Mouse (Mus musculus) lung, embryonic 15.5 days (tissue): Measurements from ENCODE around the gene Tmem214. TPM values are rescaled to one million over a fixed set of nuclear protein-coding genes. Genes with fewer than 3 reads are reported as not detected.

Experiments
- ATAC-seq: fragments of 200-750 bp; cut with Nextera tagmentation; 2 replicates; pipeline ENCODE4 v1.8.0; 2017; ENCODE audit warnings: moderate number of reproducible peaks, borderline replicate concordance; ENCODE audit not compliant: low FRiP score, low TSS enrichment; ENCODE audit errors: extremely low read depth
- H3K27ac ChIP-seq: fragments of 300-500 bp; sonication (generic); 2 replicates; pipeline ENCODE4 v1.5.1; 2015; ENCODE audit warnings: moderate library complexity, mild to moderate bottlenecking, inconsistent platforms
- H3K27me3 ChIP-seq: fragments of 300-500 bp; sonication (generic); 2 replicates; pipeline ENCODE4 v1.6.1; 2015; ENCODE audit warnings: inconsistent platforms
- H3K36me3 ChIP-seq: fragments of 300-500 bp; sonication (generic); 2 replicates; pipeline ENCODE4 v1.6.1; 2015; ENCODE audit warnings: inconsistent platforms
- H3K4me1 ChIP-seq: fragments of 300-500 bp; sonication (generic); 2 replicates; pipeline ENCODE4 v1.6.1; 2015; ENCODE audit warnings: inconsistent platforms
- H3K4me2 ChIP-seq: fragments of 300-500 bp; sonication (generic); 2 replicates; pipeline ENCODE4 v1.6.1; 2015; ENCODE audit warnings: inconsistent platforms, mild to moderate bottlenecking, moderate library complexity
- H3K4me3 ChIP-seq: fragments of 300-500 bp; sonication (generic); 2 replicates; pipeline ENCODE4 v1.5.1; 2015; ENCODE audit warnings: mild to moderate bottlenecking, inconsistent platforms
- H3K9ac ChIP-seq: fragments of 300-500 bp; sonication (generic); 2 replicates; pipeline ENCODE4 v1.6.1; 2015; ENCODE audit warnings: inconsistent platforms
- H3K9me3 ChIP-seq: fragments of 300-500 bp; sonication (generic); 2 replicates; pipeline ENCODE4 v1.6.1; 2016; ENCODE audit warnings: inconsistent platforms
- WGBS: fragments of 180-500 bp; shearing (Covaris S2); methylation state at CpG from one replicate; pipeline ENCODE4 v1.1.7; 2015; 5-methylcytosine and 5-hydroxymethylcytosine counted together
- polyA plus RNA-seq: library from polyadenylated mRNA; unstranded; fragments of >200 nt; fragmentation: Nextera tagmentation; extraction: Ambion mirVana; gene quantifications from 2 replicates; pipeline ENCODE4 v1.2.1, GENCODE M21; 2015

Tmem214 gene
- polyA plus RNA-seq, 1 experiment from 2014 or later = 79.8 TPM

DNA sequence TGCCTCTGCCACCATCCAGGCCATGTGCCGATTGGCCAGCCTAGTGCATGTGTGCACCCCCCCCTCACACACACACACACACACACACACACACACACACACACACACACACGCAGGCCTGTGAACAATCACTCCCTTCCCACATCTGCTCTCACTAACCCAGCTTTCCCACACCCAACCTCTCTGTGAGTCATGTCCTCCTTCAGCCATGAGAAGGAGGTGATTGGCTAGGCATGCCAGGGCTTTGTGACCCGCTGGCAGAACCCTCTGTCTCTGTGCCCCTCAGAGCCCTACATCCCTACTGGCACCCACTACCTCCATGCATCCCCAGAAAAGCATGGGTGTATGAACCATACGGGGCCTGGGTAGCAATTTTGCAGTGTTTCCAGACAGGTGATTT is 14.3 kb upstream of the Tmem214 start:
- no peaks in the 10 kb centered on the region for H3K36me3 ChIP-seq
- no peak overlapping the region for H3K27ac ChIP-seq
- no peak for ATAC-seq
- 82% methylated on average over 4 of the region's 4 CpGs for WGBS
- H3K4me2 ChIP-seq = no peak overlapping the region
- peaks cover 24% of the 10 kb centered on the region for H3K4me1 ChIP-seq
- H3K27me3 ChIP-seq = no peaks in the 10 kb centered on the region
- H3K9me3 ChIP-seq = no peaks in the 10 kb centered on the region
- no peak overlapping the region for H3K9ac ChIP-seq
- H3K4me3 ChIP-seq = no peak overlapping the region

DNA sequence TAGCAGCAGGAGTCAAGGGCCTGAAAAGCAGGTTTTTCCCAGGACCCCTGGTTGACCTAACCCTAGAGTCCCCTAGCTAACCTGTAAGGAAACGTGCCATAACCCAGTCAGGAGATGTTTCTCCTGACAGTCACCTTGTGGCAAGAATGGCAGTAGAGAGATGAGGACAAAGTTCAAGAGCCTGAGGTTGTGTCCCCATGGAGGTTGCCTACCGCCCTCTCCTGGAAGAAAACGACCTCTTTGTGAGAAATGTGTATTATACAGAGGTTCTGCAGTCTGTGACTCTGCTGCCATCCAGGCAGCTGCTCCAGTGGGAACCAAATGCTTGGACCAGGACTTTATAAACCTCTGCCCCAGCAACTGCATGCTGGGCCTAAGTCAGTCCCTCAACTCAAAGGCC is 12.1 kb upstream of the Tmem214 start:
- 55% methylated on average over 3 of the region's 3 CpGs for WGBS

DNA sequence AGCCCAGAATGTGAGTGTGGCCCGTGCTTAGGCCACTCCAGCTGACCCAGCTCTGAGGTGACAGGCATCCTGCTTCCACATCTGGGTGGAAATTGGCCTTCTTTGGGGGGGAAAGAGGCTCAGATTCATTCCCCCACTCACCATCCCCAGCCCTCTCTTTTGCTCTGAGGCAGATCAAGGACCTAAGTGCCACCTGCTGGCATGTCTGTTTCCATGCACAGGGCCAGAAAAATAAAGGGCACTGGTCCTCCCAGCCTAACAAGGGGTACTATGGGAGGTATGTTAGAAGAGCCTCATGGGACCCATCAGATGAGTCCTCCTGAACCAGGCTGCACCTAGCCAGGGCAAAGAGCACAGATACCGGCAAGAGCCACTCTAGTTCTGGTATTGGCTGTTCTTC is 11.7 kb upstream of the Tmem214 start:
- no peak overlapping the region for H3K4me3 ChIP-seq

More for the DNA sequence above, 12.1 kb upstream of the Tmem214 start:
- no peaks in the 10 kb centered on the region for H3K36me3 ChIP-seq
- H3K27ac ChIP-seq = no peak overlapping the region
- no peaks in the 10 kb centered on the region for H3K27me3 ChIP-seq
- no peak overlapping the region for H3K9ac ChIP-seq
- no peaks in the 10 kb centered on the region for H3K9me3 ChIP-seq
- no peak overlapping the region for H3K4me3 ChIP-seq
- no peak for ATAC-seq
- peaks cover 10% of the 10 kb centered on the region for H3K4me1 ChIP-seq
- H3K4me2 ChIP-seq = no peak overlapping the region

DNA sequence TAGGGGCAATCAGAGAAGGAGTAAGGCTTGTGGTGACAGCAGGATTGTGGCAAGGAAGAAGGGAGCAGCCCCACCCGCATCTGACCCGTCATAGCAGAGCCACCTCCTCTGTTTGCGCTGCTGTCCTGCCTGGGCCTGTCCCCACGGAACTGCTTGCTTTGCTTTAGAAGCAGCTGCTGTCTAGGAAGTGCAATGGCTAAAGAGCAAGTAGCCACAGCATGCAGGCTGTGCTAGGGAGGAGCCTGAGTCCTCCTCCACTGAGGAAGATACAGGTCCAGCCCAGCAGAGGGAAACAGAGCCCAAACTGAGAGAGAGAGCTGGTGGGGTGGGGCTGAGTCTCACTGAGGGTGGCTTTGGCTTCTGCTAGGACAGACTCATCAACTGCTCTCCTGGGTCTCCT is 4.0 kb upstream of the Tmem214 start:
- peak; percentile 59; the same call in 1 of the 2 replicates for ATAC-seq
- Histone ChIP-seq H3K27ac (no peak overlapping the region), H3K9me3 (no peaks in the 10 kb centered on the region), H3K4me3 (no peak overlapping the region), H3K27me3 (no peaks in the 10 kb centered on the region), H3K4me2 (no peak overlapping the region), H3K9ac (no peak overlapping the region), H3K36me3 (no peaks in the 10 kb centered on the region), H3K4me1 (peaks cover 1% of the 10 kb centered on the region)
- 37% methylated on average over 4 of the region's 4 CpGs for WGBS

More for the DNA sequence above, 11.7 kb upstream of the Tmem214 start:
- H3K9me3 ChIP-seq = no peaks in the 10 kb centered on the region
- 64% methylated on average over 2 of the region's 2 CpGs for WGBS
- H3K9ac ChIP-seq = no peak overlapping the region
- no peak overlapping the region for H3K4me2 ChIP-seq
- no peak for ATAC-seq
- H3K27me3 ChIP-seq = no peaks in the 10 kb centered on the region
- no peak overlapping the region for H3K27ac ChIP-seq
- H3K36me3 ChIP-seq = no peaks in the 10 kb centered on the region
- peaks cover 6% of the 10 kb centered on the region; the same call in 1 of the 2 replicates for H3K4me1 ChIP-seq

DNA sequence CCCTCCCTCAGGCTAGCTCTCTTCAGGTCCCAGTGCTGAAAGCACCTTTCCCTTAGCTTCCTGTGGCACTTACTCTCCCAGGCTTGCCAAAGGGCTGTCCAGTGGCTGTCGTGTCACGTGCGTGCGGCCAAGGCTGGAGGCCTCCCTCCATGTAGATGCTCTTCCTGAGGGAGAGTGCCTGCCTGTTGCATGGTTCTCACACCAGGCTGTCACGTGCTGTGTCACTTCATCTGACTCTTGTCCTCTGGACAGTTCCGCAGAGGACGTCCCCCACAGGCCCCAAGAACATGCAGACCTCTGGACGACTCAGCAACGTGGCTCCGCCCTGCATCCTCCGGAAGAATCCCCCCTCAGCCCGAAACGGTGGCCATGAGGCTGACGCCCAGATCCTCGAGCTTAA is 3.5 kb upstream of the Tmem214 start:
- Histone ChIP-seq H3K27me3 (no peaks in the 10 kb centered on the region), H3K4me3 (no peak overlapping the region), H3K4me1 (peaks cover 6% of the 10 kb centered on the region), H3K36me3 (no peaks in the 10 kb centered on the region), H3K27ac (no peak overlapping the region), H3K4me2 (no peak overlapping the region), H3K9me3 (no peaks in the 10 kb centered on the region), H3K9ac (no peak overlapping the region)
- 39% methylated on average over 15 of the region's 15 CpGs for WGBS
- ATAC-seq = no peak; the same call in 1 of the 2 replicates

DNA sequence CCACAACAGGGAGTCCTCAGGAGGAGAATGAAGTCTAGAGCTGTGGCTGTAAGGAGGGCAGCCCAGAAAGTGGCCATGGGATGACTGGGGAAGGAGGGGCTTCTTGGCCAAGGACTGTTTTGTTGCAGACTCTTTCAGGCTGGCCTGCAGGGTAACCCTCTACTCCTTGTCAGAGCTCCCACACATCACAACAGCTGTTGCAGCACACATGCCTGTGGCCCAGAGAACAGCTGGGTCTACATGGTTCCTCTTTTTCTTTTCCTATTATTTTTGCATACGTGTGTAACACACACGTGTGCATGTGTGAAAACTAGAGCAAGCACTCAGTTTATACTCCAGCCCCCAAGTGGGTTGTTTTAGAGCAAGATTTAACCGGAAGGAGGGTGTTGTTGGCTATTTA is 941 bp upstream of the Tmem214 start:
- no peak for ATAC-seq
- Histone ChIP-seq H3K9ac (no peak overlapping the region), H3K27ac (no peak overlapping the region), H3K4me3 (no peak overlapping the region), H3K27me3 (no peaks in the 10 kb centered on the region), H3K9me3 (no peaks in the 10 kb centered on the region), H3K36me3 (peaks cover 9% of the 10 kb centered on the region), H3K4me2 (no peak overlapping the region), H3K4me1 (peaks cover 16% of the 10 kb centered on the region)
- WGBS = 83% methylated on average over 3 of the region's 3 CpGs

DNA sequence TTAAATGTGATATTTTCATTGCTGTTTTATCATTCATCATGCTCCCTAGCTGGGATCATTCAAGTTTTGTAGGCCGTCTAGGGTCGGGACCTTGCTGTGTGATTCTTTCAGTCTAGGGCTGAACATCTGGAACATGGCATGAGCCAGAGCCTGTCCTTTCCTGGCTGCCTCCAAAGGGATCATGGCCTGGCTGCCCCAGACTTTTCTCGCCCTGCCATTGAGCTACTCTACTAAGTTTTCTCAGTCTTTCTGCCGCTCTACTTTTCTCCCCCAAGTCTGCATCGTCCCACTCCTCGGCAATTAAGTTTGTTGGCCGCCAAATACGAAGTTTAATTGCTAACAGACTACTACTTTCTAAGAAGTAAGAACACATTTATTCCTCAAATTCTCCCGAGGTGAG is 1.2 kb downstream of the Tmem214 start:
- Histone ChIP-seq H3K9me3 (no peaks in the 10 kb centered on the region), H3K9ac (peak overlapping the region; percentile 93; the same call in 1 of the 2 replicates), H3K27me3 (no peaks in the 10 kb centered on the region), H3K4me3 (peak overlapping the region; percentile 83), H3K4me2 (peak overlapping the region; percentile 66), H3K4me1 (peaks cover 16% of the 10 kb centered on the region), H3K36me3 (peaks cover 30% of the 10 kb centered on the region), H3K27ac (no peak overlapping the region)
- peak; percentile 35; the same call in 1 of the 2 replicates for ATAC-seq
- 17% methylated on average over 9 of the region's 9 CpGs for WGBS

DNA sequence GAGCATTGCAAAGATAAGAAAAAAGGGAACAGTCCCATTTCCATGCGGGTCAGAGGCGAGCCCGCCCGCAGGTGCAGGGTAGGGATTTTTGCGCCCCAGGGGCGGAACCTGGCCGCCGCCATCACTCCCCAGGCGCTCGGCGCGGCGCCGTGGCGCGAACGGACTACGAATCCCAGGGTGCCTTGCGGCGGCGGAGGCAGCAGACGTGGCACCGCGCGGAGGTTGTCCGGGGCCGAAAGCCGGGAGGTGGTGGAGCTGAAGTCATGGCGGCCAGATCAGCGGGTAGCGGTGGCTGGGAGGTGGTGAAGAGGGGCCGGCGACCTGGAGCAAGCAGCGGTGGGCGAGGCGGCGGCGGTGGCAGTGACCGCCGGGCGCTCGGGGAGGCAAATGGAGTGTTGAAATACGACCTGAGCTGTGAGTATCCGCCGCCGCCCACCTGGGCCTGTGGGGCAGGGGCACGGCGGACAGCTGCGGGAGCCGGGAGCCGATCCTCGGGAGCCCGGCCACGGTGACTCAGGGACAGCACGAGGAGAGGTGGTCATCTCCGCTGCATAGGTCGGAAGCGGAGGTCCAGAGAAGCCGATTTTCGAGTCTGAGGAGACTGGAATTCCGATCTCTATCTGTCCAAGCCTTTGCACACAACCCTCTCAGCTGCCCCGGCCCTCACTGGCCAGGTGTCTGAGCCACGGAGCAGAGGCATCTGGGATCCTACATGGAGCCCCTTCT is 1.8 kb downstream of the Tmem214 start:
- H3K9me3 ChIP-seq = no peaks in the 10 kb centered on the region
- ATAC-seq = peak; percentile 93
- peak overlapping the region; percentile 83 for H3K4me3 ChIP-seq
- 2% methylated on average over 62 of the region's 63 CpGs for WGBS
- peaks cover 36% of the 10 kb centered on the region for H3K36me3 ChIP-seq
- H3K9ac ChIP-seq = peak overlapping the region; percentile 93
- no peaks in the 10 kb centered on the region for H3K27me3 ChIP-seq
- peaks cover 16% of the 10 kb centered on the region for H3K4me1 ChIP-seq
- no peak overlapping the region; the same call in 1 of the 2 replicates for H3K27ac ChIP-seq
- H3K4me2 ChIP-seq = peak overlapping the region; percentile 66

DNA sequence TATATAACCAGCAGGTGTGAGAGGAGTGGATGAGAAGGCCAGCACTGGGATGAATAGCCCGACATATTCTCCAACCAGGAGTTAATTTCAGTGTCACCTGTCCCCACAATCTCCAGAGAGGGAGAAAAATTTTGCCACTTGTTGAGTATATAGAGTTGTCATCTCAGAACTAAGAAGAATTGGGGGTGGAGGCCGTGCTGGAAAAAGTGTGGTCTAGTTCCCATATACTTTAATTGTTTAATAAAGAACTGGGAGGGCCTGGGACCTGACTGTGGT is 2.3 kb downstream of the Tmem214 start:
- peaks cover 41% of the 10 kb centered on the region for H3K36me3 ChIP-seq
- no peaks in the 10 kb centered on the region for H3K9me3 ChIP-seq
- H3K4me2 ChIP-seq = peak overlapping the region; percentile 66
- WGBS = 16% methylated on average over 2 of the region's 2 CpGs
- peaks cover 16% of the 10 kb centered on the region for H3K4me1 ChIP-seq
- H3K27ac ChIP-seq = no peak overlapping the region
- peak overlapping the region; percentile 83 for H3K4me3 ChIP-seq
- H3K27me3 ChIP-seq = no peaks in the 10 kb centered on the region
- 0 out of 2 replicates have a peak, but pooled peaks have one; percentile 1 for ATAC-seq
- peak overlapping the region; percentile 93 for H3K9ac ChIP-seq

DNA sequence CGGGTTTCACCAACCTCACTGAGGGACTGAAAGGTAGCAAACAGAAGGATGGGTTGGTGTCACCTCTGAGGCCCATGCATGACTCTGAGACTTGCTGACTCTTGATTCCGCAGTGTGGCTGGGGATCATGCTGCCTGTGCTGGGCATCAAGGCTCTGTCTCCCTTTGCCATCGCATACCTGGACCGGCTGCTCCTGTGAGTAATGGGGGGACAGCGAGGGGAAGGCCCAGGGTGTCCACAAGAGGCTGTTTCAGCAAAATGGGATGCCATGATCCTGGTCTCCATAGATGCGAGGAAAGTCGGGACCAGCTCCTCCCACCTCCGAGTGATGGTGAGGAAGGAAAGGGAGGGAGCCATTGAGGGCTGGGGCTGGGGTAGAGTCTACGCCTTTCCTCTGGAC is 4.8 kb downstream of the Tmem214 start:
- peaks cover 16% of the 10 kb centered on the region for H3K4me1 ChIP-seq
- ATAC-seq = no peak
- WGBS = 91% methylated on average over 9 of the region's 9 CpGs
- no peaks in the 10 kb centered on the region for H3K27me3 ChIP-seq
- H3K4me2 ChIP-seq = no peak overlapping the region
- H3K36me3 ChIP-seq = peaks cover 66% of the 10 kb centered on the region
- H3K27ac ChIP-seq = no peak overlapping the region
- no peak overlapping the region for H3K4me3 ChIP-seq
- H3K9ac ChIP-seq = no peak overlapping the region
- H3K9me3 ChIP-seq = no peaks in the 10 kb centered on the region

DNA sequence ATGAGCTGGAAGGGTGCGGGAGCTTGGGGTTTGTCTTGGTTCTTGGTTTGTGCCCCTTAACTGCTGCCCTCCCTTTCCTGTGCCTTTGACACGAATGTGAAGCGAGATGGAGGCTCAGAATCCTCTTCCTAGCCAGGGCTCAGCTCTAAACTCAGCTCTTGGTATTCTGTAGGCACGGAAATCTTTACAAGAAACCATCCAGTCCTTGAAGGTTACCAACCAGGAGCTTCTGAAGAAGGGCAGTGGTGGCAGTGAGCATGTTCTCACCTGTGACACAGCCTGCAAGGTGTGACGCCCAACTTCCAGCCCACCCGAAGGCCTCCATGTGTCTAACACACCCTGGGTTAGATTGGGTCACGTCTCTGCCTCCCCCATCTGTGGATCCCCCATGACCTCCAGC is 6.6 kb downstream of the Tmem214 start:
- WGBS = 77% methylated on average over 7 of the region's 7 CpGs
- peaks cover 10% of the 10 kb centered on the region for H3K4me1 ChIP-seq

DNA sequence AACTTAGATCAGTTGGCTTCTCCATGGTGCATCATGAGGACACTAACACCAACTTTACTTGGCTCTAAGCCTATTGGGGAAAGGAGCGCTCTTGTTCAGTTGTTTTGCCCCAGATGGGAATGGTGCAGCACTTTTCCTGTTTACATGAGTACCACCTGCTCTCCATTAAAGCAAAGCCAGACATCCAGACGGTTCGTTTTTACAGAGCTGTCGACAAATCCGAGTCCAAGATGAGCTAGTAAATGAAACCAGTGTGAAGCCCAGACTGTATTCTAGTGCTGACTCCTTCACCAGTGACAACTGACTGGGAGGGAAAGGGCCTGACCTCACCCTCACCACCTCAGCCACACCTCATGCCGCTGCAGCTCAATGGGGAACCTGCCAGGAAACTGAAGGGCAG is 10.8 kb downstream of the Tmem214 start:
- no peaks in the 10 kb centered on the region for H3K27me3 ChIP-seq
- H3K9me3 ChIP-seq = no peaks in the 10 kb centered on the region
- peaks cover 46% of the 10 kb centered on the region for H3K36me3 ChIP-seq
- no peak for ATAC-seq
- H3K4me2 ChIP-seq = no peak overlapping the region
- no peak overlapping the region for H3K4me3 ChIP-seq
- no peak overlapping the region for H3K9ac ChIP-seq
- H3K27ac ChIP-seq = no peak overlapping the region
- 37% methylated on average over 6 of the region's 6 CpGs for WGBS
- no peaks in the 10 kb centered on the region for H3K4me1 ChIP-seq

More for the DNA sequence above, 6.6 kb downstream of the Tmem214 start:
- Histone ChIP-seq H3K27ac (no peak overlapping the region), H3K4me3 (no peak overlapping the region), H3K4me2 (no peak overlapping the region), H3K9me3 (no peaks in the 10 kb centered on the region), H3K9ac (no peak overlapping the region), H3K36me3 (peaks cover 72% of the 10 kb centered on the region), H3K27me3 (no peaks in the 10 kb centered on the region)
- ATAC-seq = no peak
